Mouse (Mus musculus) brain, adult 2 months (tissue): ENCODE measurements around the gene Hist1h2ak.

Experiments
- DNase-seq: peaks from one replicate; pipeline ENCODE4 v3.0.0; 2011; ENCODE audit warnings: low read depth, low spot score

The Hist1h2ak gene

GRCm38 (mm10) chr13:21778814-21779766 lies 25.5 kb upstream of the Hist1h2ak start:
- DNase-seq, result peak; percentile 94

GRCm38 (mm10) chr13:21755707-21756106 lies 2.1 kb upstream of the Hist1h2ak start:
- no peak for DNase-seq

GRCm38 (mm10) chr13:21754294-21755001 lies 821 bp upstream of the Hist1h2ak start:
- DNase-seq, result peak; percentile 44

GRCm38 (mm10) chr13:21753051-21753523 lies 540 bp downstream of the Hist1h2ak start:
- DNase-seq, result no peak

GRCm38 (mm10) chr13:21752356-21752755 lies 1.3 kb downstream of the Hist1h2ak start:
- DNase-seq, result no peak

- DNase-seq, result no peak
These were observed 1.8 kb downstream of the Hist1h2ak start for GRCm38 (mm10) chr13:21751827-21752226.

GRCm38 (mm10) chr13:21751417-21751816 lies 2.2 kb downstream of the Hist1h2ak start:
- DNase-seq, result no peak

- DNase-seq, result peak; percentile 96
These were observed 3.2 kb downstream of the Hist1h2ak start, which contains the start of gene Hist1h4k for GRCm38 (mm10) chr13:21750159-21751017. TSS of gene Hist1h4k (minus strand) at chr13:21750505.

GRCm38 (mm10) chr13:21749387-21750158 lies 4.1 kb downstream of the Hist1h2ak start:
- DNase-seq, result peak; percentile 22

- no peak for DNase-seq
These were observed 8.6 kb downstream of the Hist1h2ak start for GRCm38 (mm10) chr13:21745006-21745405.

GRCm38 (mm10) chr13:21734906-21735767 lies 18.5 kb downstream of the Hist1h2ak start, which contains the start of gene Hist1h4j:
TSS of gene Hist1h4j (plus strand) at chr13:21735064.
- peak; percentile 93 for DNase-seq

GRCm38 (mm10) chr13:21734010-21734905 lies 19.4 kb downstream of the Hist1h2ak start:
- peak; percentile 93 for DNase-seq

GRCm38 (mm10) chr13:21733466-21733865 lies 20.2 kb downstream of the Hist1h2ak start:
- no peak for DNase-seq

- no peak for DNase-seq
These were observed 24.1 kb downstream of the Hist1h2ak start for GRCm38 (mm10) chr13:21729544-21729943.

GRCm38 (mm10) chr13:21727948-21728572 lies 25.6 kb downstream of the Hist1h2ak start:
- DNase-seq, result no peak

GRCm38 (mm10) chr13:21722993-21723836 lies 30.4 kb downstream of the Hist1h2ak start:
- no peak for DNase-seq

- no peak for DNase-seq
These were observed 31.2 kb downstream of the Hist1h2ak start for GRCm38 (mm10) chr13:21722373-21722925.
